Mouse (Mus musculus): Measurements from ENCODE around the gene Cfc1.

GRCm38 (mm10) chr1:34505307-34505706 lies 30.1 kb upstream of the Cfc1 start:
- TF ChIP-seq CTCF (IDR thresholded peaks at IDR 0.05; ENCODE audit: low read depth) (no peak), EP300 (IDR thresholded peaks at IDR 0.05; ENCODE audit: low read depth) (no peak)

Data from liver, postnatal 0 days (tissue).